8 mouse cellular contexts compared by ENCODE assay signal in genomic region chr14:76657375-76657774, GRCm38 (mm10).
DNase-seq lines count a peak whose midpoint lies in the region; ATAC-seq and TF ChIP-seq lines count a peak whose summit lies in the region.
"Had no signal": no experiment of that assay in that cellular context is flagged by ENCODE, and none has a peak within 500 bp of the region (broad histone marks: within the 10 kb centered on the region; RNA-seq: fewer than 3 reads in every experiment).

No protein-coding gene starts in this region.

- H3K36me3 ChIP-seq in lung, embryonic 15.5 days = no peaks in the 10 kb centered on the region
- no peaks in the 10 kb centered on the region for H3K36me3 ChIP-seq in embryonic facial prominence, embryonic 10.5 days (replicated peaks)
- no peaks in the 10 kb centered on the region for H3K36me3 ChIP-seq in limb, embryonic 14.5 days (ENCODE audit: control insufficient read depth, insufficient read depth, low read length)
- no peaks in the 10 kb centered on the region for H3K36me3 ChIP-seq in stomach, embryonic 16.5 days (ENCODE audit: control insufficient read depth, insufficient read depth, low read length)

- H3K27me3 ChIP-seq in lung, embryonic 15.5 days = no peaks in the 10 kb centered on the region
- H3K27me3 ChIP-seq in embryonic facial prominence, embryonic 10.5 days (replicated peaks; ENCODE audit: low read depth, poor library complexity, severe bottlenecking) = 0 out of 2 replicates have a peak, but pooled peaks cover 9% of the 10 kb centered on the region
- H3K27me3 ChIP-seq in limb, embryonic 14.5 days (ENCODE audit: control insufficient read depth, insufficient read depth, low read length) = no peaks in the 10 kb centered on the region
- H3K27me3 ChIP-seq in stomach, embryonic 16.5 days (ENCODE audit: control insufficient read depth, insufficient read depth, low read length) = no peaks in the 10 kb centered on the region

- no peak for ATAC-seq in lung, embryonic 15.5 days (ENCODE audit: borderline replicate concordance, extremely low read depth, low FRiP score, low TSS enrichment)
- ATAC-seq in limb, embryonic 14.5 days (ENCODE audit: low FRiP score, low read depth) = peak; percentile 35; the same call in 1 of the 2 replicates
- ATAC-seq in stomach, embryonic 16.5 days (ENCODE audit: insufficient read depth, low FRiP score) = peak; percentile 74
- ATAC-seq in CD4-positive, CD25-positive, alpha-beta regulatory T cell, adult 4 months = no peak

- 30% methylated on average over 7 of the region's 7 CpGs for WGBS in lung, embryonic 15.5 days
- 71% methylated on average over 7 of the region's 7 CpGs for WGBS in embryonic facial prominence, embryonic 10.5 days
- 52% methylated on average over 7 of the region's 7 CpGs for WGBS in limb, embryonic 14.5 days
- WGBS in stomach, embryonic 16.5 days = 32% methylated on average over 7 of the region's 7 CpGs

- H3K9ac ChIP-seq in lung, embryonic 15.5 days = no peak overlapping the region
- no peak overlapping the region for H3K9ac ChIP-seq in limb, embryonic 14.5 days (ENCODE audit: low read depth, low read length, severe bottlenecking)
- no peak overlapping the region for H3K9ac ChIP-seq in stomach, embryonic 16.5 days (ENCODE audit: low read length)

- no peak overlapping the region for H3K4me2 ChIP-seq in lung, embryonic 15.5 days
- no peak overlapping the region for H3K4me2 ChIP-seq in limb, embryonic 14.5 days (replicated peaks; ENCODE audit: low read depth, low read length, severe bottlenecking)
- no peak overlapping the region for H3K4me2 ChIP-seq in stomach, embryonic 16.5 days (ENCODE audit: low read depth, low read length)

- DNase-seq in lung, postnatal 25 days (ENCODE audit: low spot score) = no peak
- no peak for DNase-seq in embryonic facial prominence, embryonic 10.5 days (ENCODE audit: low spot score)
- DNase-seq in limb, embryonic 14.5 days (ENCODE audit: low spot score) = peak; percentile 74
- DNase-seq in spleen, postnatal 14 days (ENCODE audit: low spot score in 2 of 2) = no peak

- no peak for TF ChIP-seq POLR2A in limb, embryonic 14.5 days (IDR thresholded peaks at IDR 0.05; ENCODE audit: borderline replicate concordance, extremely low read depth, insufficient read depth, insufficient read length)

- peaks cover 43% of the 10 kb centered on the region for H3K4me1 ChIP-seq in lung, embryonic 15.5 days
- peaks cover 35% of the 10 kb centered on the region for H3K4me1 ChIP-seq in embryonic facial prominence, embryonic 10.5 days
- peaks cover 22% of the 10 kb centered on the region for H3K4me1 ChIP-seq in limb, embryonic 14.5 days (ENCODE audit: control insufficient read depth, insufficient read depth, low read length)
- H3K4me1 ChIP-seq in stomach, embryonic 16.5 days (ENCODE audit: control insufficient read depth, insufficient read depth, low read length) = peaks cover 22% of the 10 kb centered on the region

- no peaks in the 10 kb centered on the region for H3K9me3 ChIP-seq in lung, embryonic 15.5 days
- no peaks in the 10 kb centered on the region for H3K9me3 ChIP-seq in embryonic facial prominence, embryonic 10.5 days
- H3K9me3 ChIP-seq in limb, embryonic 14.5 days (ENCODE audit: control insufficient read depth, low read length) = no peaks in the 10 kb centered on the region
- no peaks in the 10 kb centered on the region for H3K9me3 ChIP-seq in stomach, embryonic 16.5 days (replicated peaks; ENCODE audit: control insufficient read depth, low read length)

- no peak overlapping the region for H3K4me3 ChIP-seq in lung, embryonic 15.5 days
- no peak overlapping the region for H3K4me3 ChIP-seq in embryonic facial prominence, embryonic 10.5 days
- no peak overlapping the region for H3K4me3 ChIP-seq in limb, embryonic 14.5 days (replicated peaks; ENCODE audit: low read length)
- H3K4me3 ChIP-seq in stomach, embryonic 16.5 days (replicated peaks; ENCODE audit: low read length) = no peak overlapping the region
- H3K4me3 ChIP-seq: myocyte had no signal

- H3K27ac ChIP-seq in lung, embryonic 15.5 days = 0 out of 2 replicates have a peak overlapping the region, but pooled peaks have one; percentile 6
- H3K27ac ChIP-seq in embryonic facial prominence, embryonic 10.5 days (replicated peaks) = peak overlapping the region; percentile 19
- H3K27ac ChIP-seq in limb, embryonic 14.5 days (replicated peaks; ENCODE audit: low read depth, low read length) = 0 out of 2 replicates have a peak overlapping the region, but pooled peaks have one; percentile 40
- H3K27ac ChIP-seq in stomach, embryonic 16.5 days (ENCODE audit: low read length) = peak overlapping the region; percentile 34

Comparison
In these comparisons a context has a peak if more than half of its experiments do, and no peak if none do; other contexts are left out.
1. ATAC-seq: peak in limb, embryonic 14.5 days (single experiment) and stomach, embryonic 16.5 days (single experiment); none in lung, embryonic 15.5 days (single experiment) and CD4-positive, CD25-positive, alpha-beta regulatory T cell, adult 4 months (single experiment).
2. Peak in every context shown above with its lines, with median percentiles within 50 percentile points of each other: H3K27ac ChIP-seq.